In genomic region chr10:60002673-60003212, GRCm38 (mm10) we compare ENCODE assay signal across 8 mouse cellular contexts. TPM values are rescaled to one million over a fixed set of nuclear protein-coding genes. Genes with fewer than 3 reads are reported as not detected.
DNase-seq lines count a peak whose midpoint lies in the region; ATAC-seq and TF ChIP-seq lines count a peak whose summit lies in the region.

Ascc1 (plus strand) TSS chr10:60002805.
Anapc16 (minus strand) TSS chr10:60003135.

- DNase-seq in c-Kit-positive CD71-positive TER-119-positive erythroid progenitor cells, embryonic 14.5 days (ENCODE audit: low spot score): peak; percentile 96
- peak; percentile 96 for DNase-seq in heart, postnatal 0 days (ENCODE audit: low spot score)
- DNase-seq in kidney, postnatal 4 days: peak; percentile 97 to 98

- H3K27ac ChIP-seq in forebrain, embryonic 12.5 days: peak within 1 kb of the TSS; percentile 98
- H3K27ac ChIP-seq in heart, postnatal 0 days (ENCODE audit: low read depth): peak within 1 kb of the TSS; percentile 98
- H3K27ac ChIP-seq in liver, embryonic 16.5 days (ENCODE audit: low read length): peak within 1 kb of the TSS; percentile 99
- H3K27ac ChIP-seq in neural tube, embryonic 13.5 days (replicated peaks): peak within 1 kb of the TSS; percentile 98
- peak within 1 kb of the TSS; percentile 99 for H3K27ac ChIP-seq in testis, adult 2 months (ENCODE audit: control insufficient read depth, insufficient read depth, low read depth, low read length)

- whole genome bisulfite sequencing in forebrain, embryonic 12.5 days: under 1% methylated on average over 51 of the region's 51 CpGs
- WGBS in heart, postnatal 0 days: under 1% methylated on average over 49 of the region's 51 CpGs
- WGBS in liver, embryonic 16.5 days (ENCODE audit: insufficient replicate concordance): under 1% methylated on average over 51 of the region's 51 CpGs
- under 1% methylated on average over 51 of the region's 51 CpGs for WGBS in neural tube, embryonic 13.5 days

- H3K27me3 ChIP-seq in E14TG2a.4 (ENCODE audit: insufficient read depth, low read length): no peaks in the 10 kb centered on the region
- no peaks in the 10 kb centered on the region for H3K27me3 ChIP-seq in forebrain, embryonic 12.5 days
- no peaks in the 10 kb centered on the region for H3K27me3 ChIP-seq in heart, postnatal 0 days (ENCODE audit: control insufficient read depth, insufficient read depth, low read length)
- no peaks in the 10 kb centered on the region for H3K27me3 ChIP-seq in liver, embryonic 16.5 days (ENCODE audit: control insufficient read depth, insufficient read depth, low read depth, low read length)
- H3K27me3 ChIP-seq in neural tube, embryonic 13.5 days: no peaks in the 10 kb centered on the region
- no peaks in the 10 kb centered on the region for H3K27me3 ChIP-seq in testis, adult 2 months (ENCODE audit: control insufficient read depth, insufficient read depth, low read length)

- peak within 1 kb of the TSS; percentile 89 for H3K4me3 ChIP-seq in E14TG2a.4 (replicated peaks; ENCODE audit: low read length)
- peak within 1 kb of the TSS; percentile 61 for H3K4me3 ChIP-seq in forebrain, embryonic 12.5 days (replicated peaks)
- peak within 1 kb of the TSS; percentile 75 for H3K4me3 ChIP-seq in heart, postnatal 0 days (ENCODE audit: low read depth, low read length)
- peak within 1 kb of the TSS; percentile 77 for H3K4me3 ChIP-seq in liver, embryonic 16.5 days (ENCODE audit: low read depth, low read length)
- peak within 1 kb of the TSS; percentile 70 for H3K4me3 ChIP-seq in neural tube, embryonic 13.5 days
- peak within 1 kb of the TSS; percentile 98 for H3K4me3 ChIP-seq in testis, adult 2 months (ENCODE audit: control insufficient read depth, low read depth, low read length)

- H3K4me2 ChIP-seq in forebrain, embryonic 12.5 days: peak within 1 kb of the TSS; percentile 73
- H3K4me2 ChIP-seq in heart, postnatal 0 days (ENCODE audit: low read depth, low read length): peak within 1 kb of the TSS; percentile 73
- peak within 1 kb of the TSS; percentile 95 for H3K4me2 ChIP-seq in liver, embryonic 16.5 days (ENCODE audit: low read depth, low read length)
- H3K4me2 ChIP-seq in neural tube, embryonic 13.5 days: peak within 1 kb of the TSS; percentile 81

- H3K9me3 ChIP-seq in E14TG2a.4 (ENCODE audit: low read length): no peaks in the 10 kb centered on the region
- H3K9me3 ChIP-seq in forebrain, embryonic 12.5 days: no peaks in the 10 kb centered on the region
- H3K9me3 ChIP-seq in heart, postnatal 0 days (replicated peaks; ENCODE audit: control insufficient read depth, low read length): no peaks in the 10 kb centered on the region
- no peaks in the 10 kb centered on the region for H3K9me3 ChIP-seq in liver, embryonic 16.5 days (replicated peaks; ENCODE audit: control insufficient read depth, low read length)
- no peaks in the 10 kb centered on the region for H3K9me3 ChIP-seq in neural tube, embryonic 13.5 days

- TF ChIP-seq CTCF in E14TG2a.4 (conservative IDR thresholded peaks at IDR 0.05; ENCODE audit: low read length): no peak
- no peak for TF ChIP-seq CTCF in heart, postnatal 0 days (IDR thresholded peaks at IDR 0.05; ENCODE audit: low read depth)
- TF ChIP-seq CTCF in testis, adult 2 months (IDR thresholded peaks at IDR 0.05; ENCODE audit: control insufficient read depth, insufficient read depth, insufficient replicate concordance, low read depth, low read length): no peak

- peak; percentile 61; the same call in 1 of the 2 replicates for TF ChIP-seq EP300 in heart, postnatal 0 days (IDR thresholded peaks at IDR 0.05; ENCODE audit: low read depth)

- H3K9ac ChIP-seq in forebrain, embryonic 12.5 days: peak within 1 kb of the TSS; percentile 68
- peak within 1 kb of the TSS; percentile 81 for H3K9ac ChIP-seq in heart, postnatal 0 days (replicated peaks; ENCODE audit: low read depth, low read length)
- peak within 1 kb of the TSS; percentile 77 for H3K9ac ChIP-seq in liver, embryonic 16.5 days (ENCODE audit: low read depth, low read length)
- H3K9ac ChIP-seq in neural tube, embryonic 13.5 days: peak within 1 kb of the TSS; percentile 75

- TF ChIP-seq POLR2A in testis, adult 2 months (IDR thresholded peaks at IDR 0.05; ENCODE audit: control insufficient read depth, low read depth, low read length): peak; percentile 89

- ATAC-seq in forebrain, embryonic 12.5 days (ENCODE audit: low FRiP score): peak; percentile 98
- ATAC-seq in heart, postnatal 0 days (ENCODE audit: insufficient read depth, low read depth): peak; percentile 98
- ATAC-seq in liver, embryonic 16.5 days (ENCODE audit: low read depth): peak; percentile 94
- peak; percentile 96 for ATAC-seq in neural tube, embryonic 13.5 days (ENCODE audit: low read depth)

- peaks cover 34% of the 10 kb centered on the region for H3K4me1 ChIP-seq in E14TG2a.4 (replicated peaks; ENCODE audit: low read depth, low read length)
- H3K4me1 ChIP-seq in forebrain, embryonic 12.5 days: peaks cover 21% of the 10 kb centered on the region
- H3K4me1 ChIP-seq in heart, postnatal 0 days (ENCODE audit: control insufficient read depth, insufficient read depth): peaks cover 16% of the 10 kb centered on the region; the same call in 1 of the 2 replicates
- peaks cover 13% of the 10 kb centered on the region for H3K4me1 ChIP-seq in liver, embryonic 16.5 days (ENCODE audit: control insufficient read depth, low read depth, low read length)
- H3K4me1 ChIP-seq in neural tube, embryonic 13.5 days (replicated peaks): peaks cover 23% of the 10 kb centered on the region
- peaks cover 2% of the 10 kb centered on the region for H3K4me1 ChIP-seq in testis, adult 2 months (ENCODE audit: control insufficient read depth, insufficient read depth, low read length)

- H3K36me3 ChIP-seq in E14TG2a.4 (ENCODE audit: insufficient read depth, low read length): peaks cover 31% of the 10 kb centered on the region
- H3K36me3 ChIP-seq in forebrain, embryonic 12.5 days (replicated peaks): peaks cover 12% of the 10 kb centered on the region
- peaks cover 10% of the 10 kb centered on the region; the same call in 1 of the 2 replicates for H3K36me3 ChIP-seq in heart, postnatal 0 days (replicated peaks; ENCODE audit: control insufficient read depth, insufficient read depth, low read length)
- H3K36me3 ChIP-seq in liver, embryonic 16.5 days (ENCODE audit: control insufficient read depth, insufficient read depth): no peaks in the 10 kb centered on the region
- peaks cover 3% of the 10 kb centered on the region for H3K36me3 ChIP-seq in neural tube, embryonic 13.5 days
- H3K36me3 ChIP-seq in testis, adult 2 months (ENCODE audit: control insufficient read depth, insufficient read depth, low read length): no peaks in the 10 kb centered on the region; the same call in none of the 2 replicates

RNA-seq across cellular contexts. Expression of gene Ascc1, which starts in this region (rescaled TPM):
- 38.5 and 38.6 TPM in 2 replicates for polyA plus RNA-seq in forebrain, embryonic 12.5 days (2016; fragmentation: Nextera tagmentation; extraction: Ambion mirVana)
- 14.0 and 15.7 TPM in 2 replicates for total RNA-seq in heart, postnatal 0 days (2014; rRNA removed; ENCODE audit: low replicate concordance)
- polyA plus RNA-seq in heart, postnatal 0 days (2015; fragmentation: Nextera tagmentation; extraction: Ambion mirVana): 34.6 and 35.8 TPM in 2 replicates
- polyA plus RNA-seq in liver, embryonic 16.5 days (2015; fragmentation: Nextera tagmentation; extraction: Ambion mirVana): 16.0 and 16.7 TPM in 2 replicates
- polyA plus RNA-seq in neural tube, embryonic 13.5 days (2015; fragmentation: Nextera tagmentation; extraction: Ambion mirVana): 41.7 and 44.5 TPM in 2 replicates
- polyA plus RNA-seq in testis, adult 2 months (2012; rRNA removed): 97.0 and 99.2 TPM in 2 replicates

RNA-seq across cellular contexts. Expression of gene Anapc16, which starts in this region (rescaled TPM):
- polyA plus RNA-seq in forebrain, embryonic 12.5 days (2016; fragmentation: Nextera tagmentation; extraction: Ambion mirVana): 100 and 106 TPM in 2 replicates
- total RNA-seq in heart, postnatal 0 days (2014; rRNA removed; ENCODE audit: low replicate concordance): 29.7 and 85.4 TPM in 2 replicates
- polyA plus RNA-seq in heart, postnatal 0 days (2015; fragmentation: Nextera tagmentation; extraction: Ambion mirVana): 104 and 108 TPM in 2 replicates
- 34.9 and 37.9 TPM in 2 replicates for polyA plus RNA-seq in liver, embryonic 16.5 days (2015; fragmentation: Nextera tagmentation; extraction: Ambion mirVana)
- 98.1 and 118 TPM in 2 replicates for polyA plus RNA-seq in neural tube, embryonic 13.5 days (2015; fragmentation: Nextera tagmentation; extraction: Ambion mirVana)
- 41.3 and 42.5 TPM in 2 replicates for polyA plus RNA-seq in testis, adult 2 months (2012; rRNA removed)

Comparison
In these comparisons a context has a peak if more than half of its experiments do, and no peak if none do; other contexts are left out.
1. Peak in every context shown above with its lines: DNase-seq, ATAC-seq, H3K4me3 ChIP-seq and H3K27ac ChIP-seq.